Mouse (Mus musculus) forebrain, postnatal 0 days (tissue): ENCODE measurements around the gene Zfp385b. TPM values are rescaled to one million over a fixed set of nuclear protein-coding genes. Genes with fewer than 3 reads are reported as not detected.
A peak's percentile ranks its signal among the peaks of the same experiment; 100 is the strongest.

Experiments
- ATAC-seq: fragments of 200-750 bp; cut with Nextera tagmentation; 2 replicates; pipeline ENCODE4 v1.8.0; 2017; ENCODE audit warnings: mild to moderate bottlenecking, moderate library complexity
- DNase-seq: peaks from one replicate; pipeline ENCODE4 v3.0.0-alpha.2; 2015
- H3K27ac ChIP-seq: fragments of 300-500 bp; sonication (generic); 2 replicates; pipeline ENCODE4 v1.5.1; 2014; ENCODE audit warnings: low read depth, mild to moderate bottlenecking, antibody characterized with exemption, low read length, moderate library complexity, mixed read lengths
- H3K27me3 ChIP-seq: fragments of 300-500 bp; sonication (generic); 2 replicates; pipeline ENCODE4 v1.6.1; 2014; ENCODE audit warnings: mild to moderate bottlenecking, low read length, mixed read lengths; ENCODE audit not compliant: insufficient read depth
- H3K36me3 ChIP-seq: fragments of 300-500 bp; sonication (generic); 2 replicates; pipeline ENCODE4 v1.6.1; 2014; ENCODE audit warnings: mild to moderate bottlenecking, moderate library complexity; ENCODE audit not compliant: insufficient read depth
- H3K4me1 ChIP-seq: fragments of 300-500 bp; sonication (generic); 2 replicates; pipeline ENCODE4 v1.6.1; 2014; ENCODE audit warnings: antibody characterized with exemption; ENCODE audit not compliant: insufficient read depth
- H3K4me2 ChIP-seq: fragments of 300-500 bp; sonication (generic); 2 replicates; pipeline ENCODE4 v1.6.1; 2014; ENCODE audit warnings: low read depth, mild to moderate bottlenecking, moderate library complexity
- H3K4me3 ChIP-seq: fragments of 300-500 bp; sonication (generic); 2 replicates; pipeline ENCODE4 v1.5.1; 2014; ENCODE audit warnings: low read depth, low read length, mixed read lengths
- H3K9ac ChIP-seq: fragments of 300-500 bp; sonication (generic); 2 replicates; pipeline ENCODE4 v1.6.1; 2014; ENCODE audit warnings: mild to moderate bottlenecking
- H3K9me3 ChIP-seq: fragments of 300-500 bp; sonication (generic); 2 replicates; pipeline ENCODE4 v1.6.1; 2016; ENCODE audit warnings: low read length
- CTCF ChIP-seq: sonication (generic); IDR thresholded peaks from 2 replicates; pipeline ENCODE4 v1.5.1; 2016; ENCODE audit warnings: antibody characterized with exemption, control low read depth, low read depth
- WGBS: fragments of 180-500 bp; shearing (Covaris S2); extraction: QIAGEN DNeasy Blood & Tissue Kit; methylation state at CpG from one replicate; pipeline ENCODE4 v1.1.7; 2014; 5-methylcytosine and 5-hydroxymethylcytosine counted together
- polyA plus RNA-seq: library from polyadenylated mRNA; unstranded; fragments of >200 nt; fragmentation: Nextera tagmentation; extraction: Ambion mirVana; gene quantifications from 2 replicates; pipeline ENCODE4 v1.2.1, GENCODE M21; 2015
- total RNA-seq: library from RNA; depleted of rRNA; stranded (reverse); fragments of >200 nt; gene quantifications from 2 replicates; pipeline ENCODE4 v1.2.3, GENCODE M21; 2014

Gene Zfp385b
- total and polyA plus RNA-seq, 2 experiments from 2014 or later: 10.0 to 20.4 TPM

DNA sequence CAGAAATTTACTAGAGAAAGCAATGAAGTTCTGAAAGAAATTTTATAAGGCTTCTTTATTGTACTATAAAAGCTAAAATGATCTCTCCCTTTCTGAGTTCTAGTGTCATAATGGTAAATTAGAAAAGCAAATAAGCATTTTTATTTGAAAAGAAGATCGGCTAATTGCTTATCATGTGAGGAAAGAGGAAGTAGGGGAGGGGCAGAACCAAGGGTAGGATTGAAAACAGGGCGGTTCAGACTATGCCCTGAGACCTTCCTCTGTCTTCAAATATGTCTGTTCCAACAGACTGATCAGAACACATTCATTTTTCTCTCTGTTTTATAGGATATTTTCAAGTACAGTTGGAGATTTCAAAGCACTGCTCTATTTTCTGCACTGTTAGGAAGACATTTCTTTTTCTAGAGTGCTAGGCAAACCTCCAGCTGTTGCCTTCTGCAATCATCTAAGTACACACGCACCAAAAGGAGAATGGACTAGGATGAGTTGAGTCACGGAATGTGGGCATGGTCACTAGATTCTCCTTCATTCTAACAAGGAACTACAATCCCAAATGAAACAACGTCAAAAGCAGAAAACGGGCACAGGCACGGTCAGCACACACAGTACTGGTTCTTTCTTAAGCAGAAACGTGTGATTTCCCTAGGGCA is 177.8 kb downstream of the Zfp385b start:
- DNase-seq: no peak
- H3K9me3 ChIP-seq: no peaks in the 10 kb centered on the region
- TF ChIP-seq CTCF: no peak
- WGBS: 85% methylated on average over 8 of the region's 8 CpGs
- H3K9ac ChIP-seq: no peak overlapping the region
- ATAC-seq: no peak
- H3K36me3 ChIP-seq: no peaks in the 10 kb centered on the region
- H3K4me2 ChIP-seq: no peak overlapping the region
- H3K4me1 ChIP-seq: no peaks in the 10 kb centered on the region
- H3K4me3 ChIP-seq: no peak overlapping the region
- H3K27ac ChIP-seq: no peak overlapping the region
- H3K27me3 ChIP-seq: no peaks in the 10 kb centered on the region

GRCm38 (mm10) chr2:77639993-77640392 is 179.4 kb downstream of the Zfp385b start:
- no peak for TF ChIP-seq CTCF
- Histone ChIP-seq H3K9me3 (no peaks in the 10 kb centered on the region), H3K36me3 (no peaks in the 10 kb centered on the region), H3K9ac (no peak overlapping the region), H3K4me2 (no peak overlapping the region), H3K27me3 (no peaks in the 10 kb centered on the region), H3K4me3 (no peak overlapping the region), H3K27ac (no peak overlapping the region), H3K4me1 (no peaks in the 10 kb centered on the region)
- WGBS: 88% methylated on average over 5 of the region's 5 CpGs
- no peak for DNase-seq
- no peak for ATAC-seq

- 88% methylated on average over 3 of the region's 3 CpGs for WGBS
- no peak for TF ChIP-seq CTCF
- Histone ChIP-seq H3K9me3 (no peaks in the 10 kb centered on the region), H3K27me3 (no peaks in the 10 kb centered on the region), H3K4me1 (no peaks in the 10 kb centered on the region), H3K27ac (no peak overlapping the region), H3K4me3 (no peak overlapping the region), H3K36me3 (no peaks in the 10 kb centered on the region), H3K9ac (no peak overlapping the region), H3K4me2 (no peak overlapping the region)
- no peak for DNase-seq
- no peak for ATAC-seq
These were observed 187.8 kb downstream of the Zfp385b start for GRCm38 (mm10) chr2:77631606-77632005.

- no peaks in the 10 kb centered on the region for H3K4me1 ChIP-seq
These were observed 191.7 kb downstream of the Zfp385b start for GRCm38 (mm10) chr2:77627622-77628231.

GRCm38 (mm10) chr2:77618686-77619085 is 200.8 kb downstream of the Zfp385b start:
- no peak for TF ChIP-seq CTCF
- Histone ChIP-seq H3K4me1 (no peaks in the 10 kb centered on the region), H3K4me2 (no peak overlapping the region), H3K9ac (no peak overlapping the region), H3K9me3 (no peaks in the 10 kb centered on the region), H3K36me3 (no peaks in the 10 kb centered on the region), H3K4me3 (no peak overlapping the region), H3K27me3 (no peaks in the 10 kb centered on the region), H3K27ac (no peak overlapping the region)
- ATAC-seq (no peak), DNase-seq (no peak)
- 87% methylated on average over 4 of the region's 4 CpGs for WGBS

More at GRCm38 (mm10) chr2:77627622-77628231, 191.7 kb downstream of the Zfp385b start:
- Histone ChIP-seq H3K4me3 (no peak overlapping the region), H3K9ac (no peak overlapping the region), H3K9me3 (no peaks in the 10 kb centered on the region), H3K27me3 (no peaks in the 10 kb centered on the region), H3K36me3 (no peaks in the 10 kb centered on the region), H3K27ac (no peak overlapping the region), H3K4me2 (no peak overlapping the region)
- no peak for ATAC-seq
- DNase-seq: no peak
- 82% methylated on average over 3 of the region's 3 CpGs for WGBS
- no peak for TF ChIP-seq CTCF

- H3K9ac ChIP-seq: no peak overlapping the region
- H3K4me1 ChIP-seq: no peaks in the 10 kb centered on the region
- no peaks in the 10 kb centered on the region for H3K36me3 ChIP-seq
- 72% methylated on average over 7 of the region's 7 CpGs for WGBS
- H3K27me3 ChIP-seq: no peaks in the 10 kb centered on the region
- no peak for DNase-seq
- peak; percentile 48; the same call in 1 of the 2 replicates for ATAC-seq
- H3K4me2 ChIP-seq: no peak overlapping the region
- H3K27ac ChIP-seq: no peak overlapping the region
- H3K4me3 ChIP-seq: no peak overlapping the region
- no peak for TF ChIP-seq CTCF
- H3K9me3 ChIP-seq: no peaks in the 10 kb centered on the region
These were observed 209.0 kb downstream of the Zfp385b start for GRCm38 (mm10) chr2:77610303-77610991.

DNA sequence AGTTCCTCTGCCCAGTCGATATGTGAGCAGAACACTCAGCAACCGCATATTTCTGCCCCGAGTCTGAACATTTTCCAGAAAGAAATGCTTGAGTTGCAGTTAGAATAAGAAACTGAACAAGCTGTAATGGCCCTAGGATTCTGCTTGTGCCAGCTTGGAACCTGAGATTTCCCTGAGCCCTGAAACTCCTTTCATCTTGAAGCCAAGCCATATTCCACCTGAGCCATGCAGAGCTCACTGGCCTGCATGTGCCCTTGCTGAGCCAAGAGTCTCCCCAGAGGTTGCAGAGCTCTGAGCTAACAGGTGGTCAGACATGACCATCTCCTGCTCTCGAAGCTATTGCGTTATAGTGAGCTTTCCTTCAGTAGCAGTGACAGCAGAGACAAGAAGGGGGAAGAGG is 210.0 kb downstream of the Zfp385b start:
- no peak overlapping the region for H3K9ac ChIP-seq
- no peaks in the 10 kb centered on the region for H3K27me3 ChIP-seq
- TF ChIP-seq CTCF: no peak
- 80% methylated on average over 5 of the region's 5 CpGs for WGBS
- ATAC-seq (no peak), DNase-seq (no peak)
- H3K4me1 ChIP-seq: no peaks in the 10 kb centered on the region
- no peak overlapping the region for H3K4me3 ChIP-seq
- no peaks in the 10 kb centered on the region for H3K36me3 ChIP-seq
- H3K9me3 ChIP-seq: no peaks in the 10 kb centered on the region
- no peak overlapping the region for H3K4me2 ChIP-seq
- H3K27ac ChIP-seq: no peak overlapping the region
